Mouse (Mus musculus) forebrain, postnatal 0 days (tissue): Measurements from ENCODE around the gene Tdrd7. TPM values are rescaled to one million over a fixed set of nuclear protein-coding genes. Genes with fewer than 3 reads are reported as not detected.

Experiments
- ATAC-seq: fragments of 200-750 bp; cut with Nextera tagmentation; 2 replicates; pipeline ENCODE4 v1.8.0; 2017; ENCODE audit warnings: mild to moderate bottlenecking, moderate library complexity
- DNase-seq: peaks from one replicate; pipeline ENCODE4 v3.0.0-alpha.2; 2015
- H3K27ac ChIP-seq: fragments of 300-500 bp; sonication (generic); 2 replicates; pipeline ENCODE4 v1.5.1; 2014; ENCODE audit warnings: low read depth, mild to moderate bottlenecking, antibody characterized with exemption, low read length, moderate library complexity, mixed read lengths
- H3K27me3 ChIP-seq: fragments of 300-500 bp; sonication (generic); 2 replicates; pipeline ENCODE4 v1.6.1; 2014; ENCODE audit warnings: mild to moderate bottlenecking, low read length, mixed read lengths; ENCODE audit not compliant: insufficient read depth
- H3K36me3 ChIP-seq: fragments of 300-500 bp; sonication (generic); 2 replicates; pipeline ENCODE4 v1.6.1; 2014; ENCODE audit warnings: mild to moderate bottlenecking, moderate library complexity; ENCODE audit not compliant: insufficient read depth
- H3K4me1 ChIP-seq: fragments of 300-500 bp; sonication (generic); 2 replicates; pipeline ENCODE4 v1.6.1; 2014; ENCODE audit warnings: antibody characterized with exemption; ENCODE audit not compliant: insufficient read depth
- H3K4me2 ChIP-seq: fragments of 300-500 bp; sonication (generic); 2 replicates; pipeline ENCODE4 v1.6.1; 2014; ENCODE audit warnings: low read depth, mild to moderate bottlenecking, moderate library complexity
- H3K4me3 ChIP-seq: fragments of 300-500 bp; sonication (generic); 2 replicates; pipeline ENCODE4 v1.5.1; 2014; ENCODE audit warnings: low read depth, low read length, mixed read lengths
- H3K9ac ChIP-seq: fragments of 300-500 bp; sonication (generic); 2 replicates; pipeline ENCODE4 v1.6.1; 2014; ENCODE audit warnings: mild to moderate bottlenecking
- H3K9me3 ChIP-seq: fragments of 300-500 bp; sonication (generic); 2 replicates; pipeline ENCODE4 v1.6.1; 2016; ENCODE audit warnings: low read length
- CTCF ChIP-seq: sonication (generic); IDR thresholded peaks from 2 replicates; pipeline ENCODE4 v1.5.1; 2016; ENCODE audit warnings: antibody characterized with exemption, control low read depth, low read depth
- WGBS: fragments of 180-500 bp; shearing (Covaris S2); extraction: QIAGEN DNeasy Blood & Tissue Kit; methylation state at CpG from one replicate; pipeline ENCODE4 v1.1.7; 2014; 5-methylcytosine and 5-hydroxymethylcytosine counted together
- polyA plus RNA-seq: library from polyadenylated mRNA; unstranded; fragments of >200 nt; fragmentation: Nextera tagmentation; extraction: Ambion mirVana; gene quantifications from 2 replicates; pipeline ENCODE4 v1.2.1, GENCODE M21; 2015
- total RNA-seq: library from RNA; depleted of rRNA; stranded (reverse); fragments of >200 nt; gene quantifications from 2 replicates; pipeline ENCODE4 v1.2.3, GENCODE M21; 2014

Tdrd7 gene
- total and polyA plus RNA-seq, 2 experiments from 2014 or later = 21.3 to 39.1 TPM

DNA sequence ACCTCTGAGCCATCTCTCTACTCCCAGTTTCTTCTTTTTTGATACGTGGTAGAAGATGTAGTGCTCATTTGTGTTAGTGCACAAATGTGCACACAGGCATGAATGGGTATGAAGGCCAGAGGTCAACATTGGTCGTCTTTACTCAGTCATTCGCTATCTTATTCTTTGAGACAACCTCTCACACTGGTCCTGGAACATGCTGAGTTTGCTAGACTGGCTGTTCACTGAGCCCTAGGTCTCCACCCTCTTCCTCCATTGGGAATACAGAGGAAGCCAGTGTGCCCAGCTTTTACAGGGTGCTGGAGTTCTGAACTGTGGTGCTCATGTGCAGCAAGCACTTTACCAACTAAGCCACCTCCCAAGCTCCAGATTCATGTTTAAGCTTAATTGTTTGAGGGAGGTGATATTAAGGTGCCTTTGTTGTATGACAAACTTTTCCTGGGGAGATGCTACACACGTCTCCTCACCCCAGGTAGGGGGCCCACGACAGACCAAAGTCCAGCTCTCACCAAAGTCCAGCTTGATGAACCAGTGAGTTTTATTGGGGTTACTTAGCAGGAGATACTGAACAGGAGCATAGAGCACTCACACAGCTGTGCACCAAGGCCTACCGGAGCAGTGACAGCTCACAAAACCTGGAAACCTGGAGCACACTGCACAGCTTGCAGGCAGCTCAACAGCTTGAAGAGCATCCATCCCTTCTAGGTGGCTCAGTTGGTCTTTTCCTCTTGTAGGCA lies 12.0 kb downstream of the Tdrd7 start:
- H3K27ac ChIP-seq = no peak overlapping the region
- H3K4me1 ChIP-seq = no peaks in the 10 kb centered on the region
- no peak overlapping the region for H3K9ac ChIP-seq
- no peak for TF ChIP-seq CTCF
- ATAC-seq = no peak
- no peak overlapping the region for H3K4me2 ChIP-seq
- WGBS = 81% methylated on average over 6 of the region's 6 CpGs
- H3K4me3 ChIP-seq = no peak overlapping the region
- H3K9me3 ChIP-seq = no peaks in the 10 kb centered on the region
- H3K27me3 ChIP-seq = no peaks in the 10 kb centered on the region
- no peak for DNase-seq
- H3K36me3 ChIP-seq = no peaks in the 10 kb centered on the region

DNA sequence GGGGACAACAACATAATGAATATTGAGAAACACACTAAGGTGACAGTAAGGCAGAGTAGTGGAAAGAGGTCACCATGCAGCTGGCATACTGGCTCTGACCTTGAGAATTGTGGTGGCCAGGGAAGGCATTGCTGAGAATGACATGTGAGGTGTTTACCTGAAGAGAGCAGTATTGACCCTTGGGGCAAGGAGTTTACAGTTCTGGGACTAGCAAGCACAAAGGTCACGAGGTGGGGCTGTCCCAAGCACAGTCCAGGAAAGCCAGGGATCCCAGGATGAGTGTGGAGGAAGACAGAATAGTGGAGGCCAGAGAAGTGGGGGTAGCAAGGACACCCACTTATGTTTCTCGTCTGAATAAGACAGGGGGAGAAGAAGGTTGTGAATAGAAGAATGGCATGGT lies 14.8 kb downstream of the Tdrd7 start:
- TF ChIP-seq CTCF = no peak

DNA sequence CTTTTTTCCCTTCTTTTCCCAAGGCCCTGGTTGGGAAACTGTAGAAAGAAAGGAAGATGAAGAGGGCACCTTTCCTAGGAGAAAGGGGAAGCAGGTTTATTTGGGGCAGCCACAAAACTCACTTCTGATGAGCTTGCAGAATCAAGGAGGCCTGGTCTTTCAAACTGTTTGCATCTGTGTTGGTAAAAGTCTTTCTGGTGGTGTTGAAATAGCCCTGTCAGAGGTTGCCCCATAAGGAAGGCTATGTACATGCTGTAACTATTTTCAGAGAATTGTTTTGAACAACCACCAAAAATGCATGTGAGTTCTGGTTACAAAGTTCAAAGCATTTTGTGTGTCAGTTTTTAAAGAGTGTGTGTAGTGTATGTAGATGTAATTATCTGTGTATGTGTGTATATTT lies 15.9 kb downstream of the Tdrd7 start:
- Histone ChIP-seq H3K4me2 (no peak overlapping the region), H3K4me1 (no peaks in the 10 kb centered on the region), H3K36me3 (no peaks in the 10 kb centered on the region), H3K9ac (no peak overlapping the region), H3K27ac (no peak overlapping the region), H3K27me3 (no peaks in the 10 kb centered on the region), H3K4me3 (no peak overlapping the region), H3K9me3 (no peaks in the 10 kb centered on the region)
- DNase-seq (no peak), ATAC-seq (no peak)
- no peak for TF ChIP-seq CTCF

More for the DNA sequence above, 14.8 kb downstream of the Tdrd7 start:
- no peaks in the 10 kb centered on the region for H3K4me1 ChIP-seq
- DNase-seq (no peak), ATAC-seq (no peak)
- H3K9me3 ChIP-seq = no peaks in the 10 kb centered on the region
- no peak overlapping the region for H3K9ac ChIP-seq
- no peak overlapping the region for H3K4me3 ChIP-seq
- 53% methylated on average over 2 of the region's 2 CpGs for WGBS
- no peaks in the 10 kb centered on the region for H3K36me3 ChIP-seq
- no peaks in the 10 kb centered on the region for H3K27me3 ChIP-seq
- H3K27ac ChIP-seq = no peak overlapping the region
- H3K4me2 ChIP-seq = no peak overlapping the region

DNA sequence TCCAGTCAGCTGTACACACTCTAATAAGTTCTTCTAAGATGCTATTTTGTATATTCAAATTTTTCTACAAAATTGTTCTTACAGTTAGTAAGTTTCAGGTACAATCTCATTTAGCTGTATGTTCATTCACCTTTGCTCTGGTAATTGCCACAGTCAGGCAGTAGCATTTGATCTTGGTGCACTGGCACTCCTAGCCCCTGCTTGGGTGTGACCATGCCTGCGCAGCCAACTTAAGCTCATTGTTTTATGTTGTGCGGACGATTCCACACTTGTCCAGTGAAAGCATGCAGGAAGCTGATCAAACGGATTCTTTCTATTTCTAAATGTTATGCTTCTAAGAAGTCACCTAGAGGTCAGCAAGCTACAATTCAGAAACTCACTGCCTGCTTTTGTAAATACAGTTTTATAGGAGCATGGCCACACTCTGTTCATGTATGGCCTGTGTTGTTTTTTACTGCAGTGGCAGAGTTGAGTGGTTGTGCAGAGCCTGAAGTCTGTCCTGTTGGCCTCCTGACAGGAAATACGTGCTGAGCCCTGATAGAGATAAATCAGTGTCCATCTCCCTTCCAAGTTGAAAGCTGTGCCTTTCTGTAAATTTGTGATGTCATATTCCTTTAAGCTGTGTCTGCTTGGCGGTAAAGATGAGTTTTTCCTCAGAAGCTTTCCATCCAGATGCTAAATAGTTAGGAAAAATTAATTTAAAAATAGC lies 25.4 kb downstream of the Tdrd7 start:
- no peak overlapping the region for H3K4me3 ChIP-seq
- H3K4me1 ChIP-seq = no peaks in the 10 kb centered on the region
- TF ChIP-seq CTCF = no peak
- no peaks in the 10 kb centered on the region for H3K9me3 ChIP-seq
- ATAC-seq = no peak
- H3K27ac ChIP-seq = no peak overlapping the region
- H3K27me3 ChIP-seq = no peaks in the 10 kb centered on the region
- peaks cover 14% of the 10 kb centered on the region for H3K36me3 ChIP-seq
- H3K4me2 ChIP-seq = no peak overlapping the region
- no peak overlapping the region for H3K9ac ChIP-seq
- no peak for DNase-seq
- WGBS = 75% methylated on average over 6 of the region's 6 CpGs

DNA sequence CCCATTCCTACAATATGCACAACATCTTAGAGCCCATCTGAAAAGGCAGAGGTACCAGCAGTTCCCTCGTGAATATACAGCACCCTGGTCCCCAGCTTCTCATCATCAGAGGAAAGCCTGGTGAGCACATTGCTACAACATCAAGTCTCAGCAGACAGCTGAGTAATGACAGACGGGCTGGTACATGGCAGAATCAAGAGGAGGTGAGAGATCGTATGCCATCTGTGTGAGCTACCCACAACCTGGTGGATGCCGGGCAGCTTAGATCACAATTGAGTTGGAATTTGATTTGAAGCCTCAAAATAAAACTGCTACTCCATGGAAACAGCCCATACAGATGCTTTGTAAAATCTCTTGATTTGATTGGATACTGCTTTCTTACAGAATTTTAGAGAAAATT lies 33.4 kb downstream of the Tdrd7 start:
- Histone ChIP-seq H3K4me3 (no peak overlapping the region), H3K27me3 (no peaks in the 10 kb centered on the region), H3K36me3 (0 out of 2 replicates have a peak, but pooled peaks cover 5% of the 10 kb centered on the region), H3K4me2 (no peak overlapping the region), H3K4me1 (no peaks in the 10 kb centered on the region), H3K27ac (no peak overlapping the region), H3K9me3 (no peaks in the 10 kb centered on the region), H3K9ac (no peak overlapping the region)
- TF ChIP-seq CTCF = no peak
- DNase-seq (no peak), ATAC-seq (no peak)
- 79% methylated on average over 4 of the region's 4 CpGs for WGBS

DNA sequence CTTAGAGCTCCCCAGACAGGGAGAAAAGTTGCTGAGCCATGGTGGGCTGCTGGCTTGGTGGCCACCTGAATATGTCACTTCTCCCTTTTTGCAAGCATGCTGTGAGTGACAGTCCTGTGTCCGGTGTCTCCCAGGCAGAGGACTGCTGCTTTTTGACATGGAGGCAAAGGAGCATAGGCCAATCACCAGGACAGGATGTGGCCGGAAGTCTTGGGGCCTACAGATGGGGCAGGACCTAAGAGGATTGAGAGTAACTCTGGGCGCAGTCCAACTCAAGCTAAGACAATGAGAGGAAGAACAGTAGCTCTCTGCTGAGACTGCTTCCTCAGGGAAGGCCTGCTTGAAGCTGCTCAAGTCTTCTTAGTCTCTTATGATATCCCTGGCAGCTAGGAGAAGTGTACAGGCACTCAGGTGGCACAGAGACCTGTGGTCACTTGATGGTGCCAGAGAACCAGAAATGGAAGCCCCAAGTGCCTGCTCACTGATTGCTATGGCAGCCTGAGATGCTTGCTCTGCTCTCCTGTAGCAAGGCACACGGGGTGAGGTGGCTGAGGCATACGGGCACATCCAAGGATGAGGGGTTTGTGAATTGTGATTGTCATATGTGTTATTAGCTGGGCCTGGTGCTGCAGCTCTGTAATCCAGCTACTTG lies 43.1 kb downstream of the Tdrd7 start:
- WGBS = 88% methylated on average over 5 of the region's 5 CpGs
- H3K27ac ChIP-seq = no peak overlapping the region
- no peak overlapping the region for H3K9ac ChIP-seq
- ATAC-seq = no peak
- H3K4me1 ChIP-seq = no peaks in the 10 kb centered on the region
- DNase-seq = no peak
- no peak for TF ChIP-seq CTCF
- no peaks in the 10 kb centered on the region for H3K9me3 ChIP-seq
- no peak overlapping the region for H3K4me2 ChIP-seq
- H3K36me3 ChIP-seq = peaks cover 34% of the 10 kb centered on the region
- no peaks in the 10 kb centered on the region for H3K27me3 ChIP-seq
- no peak overlapping the region for H3K4me3 ChIP-seq

DNA sequence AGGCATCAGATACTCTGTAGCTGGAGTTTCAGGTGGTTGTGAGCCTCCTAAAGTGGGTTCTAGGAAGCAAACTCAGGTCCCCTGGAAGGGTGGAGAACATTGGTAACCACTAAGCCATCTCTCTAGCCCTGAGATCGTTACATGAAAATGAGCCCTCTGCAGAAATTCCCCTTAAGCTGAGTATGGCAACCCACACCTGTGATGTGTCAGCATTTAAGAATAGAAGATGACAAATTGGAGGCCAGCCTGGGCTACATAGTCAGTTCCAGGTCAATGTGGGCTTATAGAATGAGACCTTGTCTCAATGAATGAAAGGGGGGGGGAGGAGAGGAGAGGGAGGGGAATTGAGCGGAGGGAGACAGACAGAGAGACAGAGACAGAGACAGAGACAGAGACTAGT lies 46.6 kb downstream of the Tdrd7 start:
- Histone ChIP-seq H3K4me3 (no peak overlapping the region), H3K9ac (no peak overlapping the region), H3K27me3 (no peaks in the 10 kb centered on the region), H3K9me3 (no peaks in the 10 kb centered on the region), H3K27ac (no peak overlapping the region), H3K36me3 (peaks cover 22% of the 10 kb centered on the region), H3K4me1 (no peaks in the 10 kb centered on the region), H3K4me2 (no peak overlapping the region)
- WGBS = 87% methylated on average over 2 of the region's 2 CpGs
- ATAC-seq (no peak), DNase-seq (no peak)
- TF ChIP-seq CTCF = no peak
